Mouse (Mus musculus): Measurements from ENCODE around the gene Cog8.

Cog8 gene

GRCm38 (mm10) chr8:107056076-107056972 lies at the start of gene Cog8, which contains the start of gene Nip7:
Gene Cog8 (minus strand): TSS chr8:107056689.
Gene Nip7 (plus strand): TSS chr8:107056877.
- DNase-seq (ENCODE audit: low spot score in 2 of 2) = peak; percentile 97 to 98

DNA sequence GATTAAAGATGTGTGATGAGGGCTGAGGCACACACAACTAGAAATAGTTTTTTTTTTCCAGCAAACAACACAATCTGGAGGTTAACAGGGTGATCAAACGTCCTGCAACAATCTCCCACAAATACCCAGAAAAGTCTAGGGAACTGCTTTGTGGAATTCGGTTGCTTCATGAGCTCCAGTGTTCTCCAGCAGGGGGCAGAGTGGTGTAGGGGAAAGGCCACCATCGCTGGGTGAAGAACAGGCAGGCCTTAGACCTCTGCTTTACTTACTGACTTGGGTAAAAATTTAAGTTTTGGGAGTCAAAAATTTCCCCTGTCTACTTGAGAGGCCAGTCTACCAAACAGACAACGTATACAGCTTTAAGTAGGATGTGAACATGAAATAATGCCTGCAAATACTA lies 48.1 kb upstream of the Cog8 start:
- peak; percentile 71 to 79 for DNase-seq (ENCODE audit: low spot score in 2 of 2)

DNA sequence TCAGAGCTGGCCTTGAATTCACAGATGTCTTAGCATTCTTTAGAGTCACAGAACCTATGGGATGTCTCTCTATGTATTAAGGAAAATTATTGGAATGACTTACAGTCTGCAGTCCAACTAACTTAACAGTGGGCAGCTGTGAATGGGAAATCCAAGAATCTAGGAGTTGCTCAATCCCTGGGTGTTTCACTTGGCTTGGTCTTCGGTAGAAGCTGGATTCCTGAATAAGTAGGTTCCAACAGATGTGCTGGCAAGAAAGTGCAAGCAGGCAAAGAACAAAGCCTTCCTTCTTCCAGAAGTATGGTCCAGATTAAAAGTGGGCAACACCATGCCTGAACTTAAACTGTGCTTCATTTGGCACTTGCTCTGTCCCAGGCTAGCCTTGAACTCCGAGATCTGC lies 44.1 kb upstream of the Cog8 start:
- DNase-seq (ENCODE audit: low spot score in 2 of 2) = no peak

- DNase-seq (ENCODE audit: low spot score in 2 of 2) = peak; percentile 92 to 97
Measured at GRCm38 (mm10) chr8:107096366-107097036, 40.0 kb upstream of the Cog8 start, which contains the start of gene Terf2. Gene Terf2 (minus strand): TSS chr8:107096547.

DNA sequence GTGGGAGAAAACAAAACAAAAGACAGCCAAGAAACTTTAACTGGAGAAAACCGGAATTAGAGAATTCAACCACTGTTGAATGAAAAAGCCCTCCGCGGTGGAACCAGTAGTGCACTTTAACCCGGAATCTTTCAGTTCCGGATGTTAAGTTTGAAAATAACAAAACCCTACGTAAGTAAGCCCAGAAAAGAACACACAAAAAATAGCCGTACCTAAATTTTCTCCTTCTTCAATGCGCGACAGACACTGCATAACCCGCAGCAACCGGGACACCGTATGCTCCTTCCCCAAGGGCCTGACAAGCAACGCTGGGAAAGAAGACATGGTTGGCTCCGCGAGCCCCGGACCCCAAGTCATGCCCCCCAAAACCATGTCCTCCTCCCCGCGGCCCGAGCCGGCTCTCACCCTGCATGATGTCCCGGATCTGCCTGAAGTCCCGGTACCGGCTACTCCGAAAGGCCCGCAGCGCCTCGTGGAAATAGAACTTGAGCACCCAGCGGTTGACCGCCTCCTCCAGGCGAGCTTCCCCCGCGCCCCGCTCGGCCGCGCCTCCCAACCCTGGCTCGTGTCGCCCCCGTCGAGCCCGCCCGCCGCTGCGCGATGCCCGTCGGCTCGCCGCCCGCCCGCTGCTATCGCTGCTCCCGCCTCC lies 39.4 kb upstream of the Cog8 start:
- DNase-seq (ENCODE audit: low spot score in 2 of 2) = no peak

- no peak for DNase-seq (ENCODE audit: low spot score in 2 of 2)
Measured at GRCm38 (mm10) chr8:107090531-107090930, 34.0 kb upstream of the Cog8 start.

- DNase-seq (ENCODE audit: low spot score in 2 of 2) = no peak
Measured at GRCm38 (mm10) chr8:107088526-107089063, 32.1 kb upstream of the Cog8 start.

GRCm38 (mm10) chr8:107086018-107086417 lies 29.5 kb upstream of the Cog8 start:
- DNase-seq (ENCODE audit: low spot score in 2 of 2) = no peak

- DNase-seq (ENCODE audit: low spot score in 2 of 2) = no peak
Measured at GRCm38 (mm10) chr8:107085358-107085757, 28.9 kb upstream of the Cog8 start.

DNA sequence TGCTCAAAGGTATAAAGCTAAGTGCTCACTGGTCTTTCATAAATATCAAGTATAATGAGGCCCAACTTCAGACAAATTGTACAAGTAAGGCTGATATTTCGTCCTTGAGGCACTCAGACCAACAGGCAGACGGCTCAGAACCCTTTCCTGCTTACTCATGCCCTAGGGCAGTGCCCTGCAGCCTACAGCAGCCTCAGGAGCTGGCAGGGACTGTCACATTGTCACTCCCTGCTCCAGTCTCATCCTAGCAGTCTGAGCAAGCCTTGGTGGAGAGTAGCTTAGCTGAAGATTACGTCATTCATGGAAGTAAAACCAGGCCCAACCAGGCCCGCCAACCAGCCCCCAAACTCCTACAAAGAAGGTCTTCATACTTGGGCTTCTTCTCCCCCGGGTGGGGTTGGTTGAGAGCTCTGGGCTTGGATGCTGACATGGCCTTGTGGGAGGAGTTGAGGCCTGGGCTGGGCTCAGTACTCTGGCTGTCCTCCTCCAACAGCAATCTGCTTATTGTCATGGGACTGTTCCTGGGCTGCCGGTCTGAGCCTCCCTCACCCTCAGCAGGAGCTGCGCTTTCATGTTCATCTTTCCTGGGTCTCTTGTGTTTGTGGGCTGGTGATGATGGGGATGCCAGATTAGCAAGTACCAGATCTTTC lies 19.9 kb upstream of the Cog8 start:
- no peak for DNase-seq (ENCODE audit: low spot score in 2 of 2)

DNA sequence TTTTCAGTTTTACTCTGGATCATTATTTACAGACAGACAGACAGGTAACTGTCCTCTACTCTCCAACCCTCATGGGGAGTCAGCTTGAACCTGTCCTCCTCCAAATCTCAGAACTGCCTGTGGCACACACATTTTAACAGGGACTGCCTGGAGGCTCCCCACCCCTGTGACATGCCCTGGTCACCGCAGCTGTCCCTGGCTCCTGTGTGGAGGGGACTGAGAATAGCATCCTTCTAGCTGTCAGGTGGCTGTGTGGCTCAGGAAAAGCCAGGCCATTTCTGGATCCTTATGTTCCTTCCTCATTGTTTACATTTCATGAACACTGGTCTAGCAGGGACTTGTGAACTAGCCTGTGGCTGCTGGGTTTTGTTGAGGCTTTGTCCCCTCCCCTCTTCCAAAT lies 17.6 kb upstream of the Cog8 start:
- no peak for DNase-seq (ENCODE audit: low spot score in 2 of 2)

DNA sequence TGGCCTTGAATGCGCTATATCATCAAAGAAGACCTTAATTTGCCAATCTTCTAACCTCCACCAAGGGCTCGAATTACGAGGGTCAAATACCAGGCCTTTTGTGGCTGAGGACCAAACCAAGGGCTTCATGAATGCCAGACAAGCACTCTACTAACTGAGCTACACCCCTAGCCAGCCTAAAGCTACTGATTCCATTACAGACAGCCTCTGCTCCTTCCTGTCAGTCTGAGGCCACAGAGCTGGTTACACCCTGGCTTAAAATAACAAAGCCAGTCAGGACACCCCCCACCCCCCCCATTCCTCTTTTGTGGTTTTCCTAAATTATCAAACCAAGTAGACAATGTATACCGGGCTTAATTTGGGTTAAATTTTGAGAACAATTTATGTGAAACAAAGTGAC lies 17.2 kb upstream of the Cog8 start:
- DNase-seq (ENCODE audit: low spot score in 2 of 2) = no peak

DNA sequence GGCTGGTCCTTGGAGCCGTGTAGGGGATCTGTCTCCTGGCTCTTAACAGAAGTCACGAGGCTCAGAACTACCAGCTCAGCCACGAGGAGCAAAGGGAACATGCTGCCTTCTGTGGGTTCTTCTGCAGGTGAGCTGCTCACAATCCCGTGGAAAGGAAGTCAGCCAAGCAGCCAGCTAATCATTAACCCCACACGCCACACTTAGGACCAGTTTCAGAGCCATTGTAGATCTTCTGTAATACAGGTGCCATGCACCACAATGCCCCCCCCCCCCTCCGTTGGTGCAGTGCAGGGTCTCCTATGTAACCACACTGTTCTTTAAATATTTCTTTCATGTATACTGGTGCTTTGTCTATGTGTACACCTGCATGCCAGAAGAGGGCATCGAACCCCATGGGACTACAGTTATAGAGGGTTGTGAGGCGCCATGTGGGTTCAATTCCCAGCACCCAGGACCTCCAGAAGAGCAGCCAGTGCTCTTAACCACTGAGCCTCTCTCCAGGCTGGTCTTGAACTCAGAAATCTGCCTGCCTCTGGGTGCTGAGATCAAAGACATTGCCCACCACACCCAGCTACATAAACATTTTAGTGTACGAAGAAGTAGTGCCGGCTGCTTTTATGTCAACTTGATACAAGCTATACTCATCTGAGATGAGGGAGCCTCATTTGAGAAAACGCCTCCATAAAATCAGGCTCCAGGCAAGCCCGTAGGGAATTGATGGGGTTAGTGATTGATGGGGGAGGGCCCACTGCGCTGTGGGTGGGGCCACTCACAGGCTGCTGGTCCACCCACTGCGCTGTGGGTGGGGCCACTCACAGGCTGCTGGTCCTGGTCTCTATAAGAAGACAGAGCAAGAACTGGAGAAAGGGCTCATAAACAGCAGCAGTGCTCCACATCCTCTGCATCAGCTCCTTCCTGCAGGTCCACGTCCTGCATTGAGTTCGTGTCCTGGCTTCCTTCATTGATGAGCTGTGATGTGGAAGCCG lies 9.3 kb upstream of the Cog8 start, which contains the start of gene Tmed6:
Gene Tmed6 (minus strand): TSS at position 134 of the 986 bp plus-strand sequence.
- DNase-seq (ENCODE audit: low spot score in 2 of 2) = no peak

DNA sequence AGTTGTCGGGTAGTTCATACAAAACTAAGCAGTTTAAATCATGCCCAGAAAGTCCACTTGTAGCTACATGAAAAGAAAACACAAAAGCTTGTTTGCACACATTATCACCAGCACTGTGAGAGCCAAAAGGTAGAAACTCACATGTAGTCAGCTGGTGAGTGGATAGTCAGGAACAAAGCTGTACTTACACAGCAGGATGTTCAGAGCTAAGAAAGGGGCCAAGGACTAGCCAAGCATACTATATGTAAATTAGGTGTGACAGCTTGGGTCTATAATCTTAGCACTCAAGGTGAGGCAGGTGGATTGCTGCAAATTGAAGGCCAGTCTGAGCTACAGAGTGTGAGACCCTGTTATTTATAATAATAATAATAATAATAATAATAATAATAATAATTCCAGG lies 6.1 kb upstream of the Cog8 start:
- no peak for DNase-seq (ENCODE audit: low spot score in 2 of 2)

DNA sequence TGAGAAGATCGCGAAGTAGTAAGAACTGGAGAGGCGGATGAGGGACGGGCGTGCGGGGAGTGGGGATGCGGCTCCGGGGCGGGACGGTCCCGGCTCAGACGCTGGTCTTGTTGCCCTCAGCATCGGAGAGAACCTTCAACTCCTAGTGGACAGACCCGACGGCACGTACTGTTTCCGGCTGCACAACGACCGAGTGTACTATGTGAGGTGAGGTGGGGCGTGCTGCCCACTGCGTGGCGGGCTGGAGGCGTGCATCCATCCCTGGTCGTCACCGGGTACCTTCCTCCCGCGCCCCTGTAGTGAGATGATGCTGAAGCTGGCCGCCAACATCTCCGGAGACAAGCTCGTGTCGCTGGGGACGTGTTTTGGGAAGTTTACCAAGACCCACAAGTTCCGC lies 482 bp upstream of the Cog8 start:
- DNase-seq (ENCODE audit: low spot score in 2 of 2) = no peak

DNA sequence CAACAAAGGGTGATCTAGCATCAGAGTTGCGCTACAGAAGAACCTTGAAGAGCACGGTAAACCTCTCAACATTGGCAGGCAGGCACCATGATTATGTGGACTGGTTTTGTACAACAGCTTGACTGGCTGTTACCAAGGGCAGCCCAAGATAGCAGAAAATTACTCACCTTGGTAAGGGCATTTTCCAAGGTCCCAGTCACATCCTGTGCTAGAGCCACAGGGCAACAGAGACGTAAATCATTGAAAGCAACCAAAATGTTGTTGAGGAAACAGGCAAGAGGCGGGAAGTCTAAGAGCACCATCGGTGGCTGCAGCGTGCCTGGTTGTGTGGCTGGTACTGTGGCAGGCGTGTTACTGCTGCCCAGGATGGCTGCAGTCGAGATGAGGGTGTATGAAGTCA lies 4.4 kb downstream of the Cog8 start:
- no peak for DNase-seq (ENCODE audit: low spot score in 2 of 2)

DNA sequence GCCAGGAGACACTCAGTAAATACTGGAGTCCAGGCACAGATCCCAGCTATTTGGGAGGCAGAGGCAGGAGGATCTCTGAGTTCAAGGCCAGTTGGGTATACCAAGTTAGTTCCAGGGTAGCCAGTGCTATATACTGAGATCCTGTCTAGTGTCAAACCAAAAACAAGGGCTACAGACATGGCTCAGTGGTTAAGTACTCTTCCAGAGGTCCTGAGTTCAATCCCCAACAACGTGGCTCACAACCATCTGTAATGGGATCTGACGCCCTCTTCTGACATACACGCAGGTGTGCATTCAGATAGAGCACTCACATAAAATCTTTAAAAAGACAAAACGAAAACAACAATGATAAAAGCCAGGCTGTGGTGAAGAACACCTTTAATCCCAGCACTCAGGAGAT lies 7.0 kb downstream of the Cog8 start:
- no peak for DNase-seq (ENCODE audit: low spot score in 2 of 2)

GRCm38 (mm10) chr8:107048061-107048941 lies 8.2 kb downstream of the Cog8 start, which contains the start of gene Pdf:
Gene Pdf (minus strand): TSS chr8:107048614.
- DNase-seq (ENCODE audit: low spot score in 2 of 2) = peak; percentile 88 to 89

GRCm38 (mm10) chr8:107046976-107047375 lies 9.5 kb downstream of the Cog8 start:
- no peak for DNase-seq (ENCODE audit: low spot score in 2 of 2)
